ENCODE assay signal across 10 mouse cellular contexts in genomic region chr9:63149372-63149766, GRCm38 (mm10). TPM values are rescaled to one million over a fixed set of nuclear protein-coding genes. Genes with fewer than 3 reads are reported as not detected.
DNase-seq lines count a peak whose midpoint lies in the region; ATAC-seq and TF ChIP-seq lines count a peak whose summit lies in the region.
"Had no signal": no experiment of that assay in that cellular context is flagged by ENCODE, and none has a peak within 500 bp of the region (broad histone marks: within the 10 kb centered on the region; RNA-seq: fewer than 3 reads in every experiment).

No protein-coding gene starts in this region.

- H3K9me3 ChIP-seq in E14TG2a.4 (ENCODE audit: low read length) = peaks cover 9% of the 10 kb centered on the region
- no peaks in the 10 kb centered on the region for H3K9me3 ChIP-seq in hindbrain, embryonic 11.5 days (ENCODE audit: control insufficient read depth, low read length)

- no peak overlapping the region for H3K27ac ChIP-seq in cerebellum, adult 2 months (ENCODE audit: insufficient read depth, low read length)
- H3K27ac ChIP-seq in hindbrain, embryonic 11.5 days (ENCODE audit: low read depth, low read length) = peak overlapping the region; percentile 72
- H3K27ac ChIP-seq in thymus, adult 2 months (ENCODE audit: control insufficient read depth, insufficient read depth, low read length) = no peak overlapping the region

- TF ChIP-seq POLR2A in cerebellum, adult 2 months (IDR thresholded peaks at IDR 0.05; ENCODE audit: borderline replicate concordance, insufficient read depth, low read length) = no peak
- TF ChIP-seq POLR2A in thymus, adult 2 months (IDR thresholded peaks at IDR 0.05; ENCODE audit: control insufficient read depth, extremely low read depth, insufficient read depth, low read length, poor library complexity) = no peak

- peak overlapping the region; percentile 85 for H3K4me2 ChIP-seq in hindbrain, embryonic 11.5 days (replicated peaks; ENCODE audit: low read depth, low read length)

- H3K4me3 ChIP-seq in cerebellum, adult 2 months (replicated peaks; ENCODE audit: insufficient read depth, low read depth, low read length) = peak overlapping the region; percentile 2
- H3K4me3 ChIP-seq in E14TG2a.4 (replicated peaks; ENCODE audit: low read length) = peak overlapping the region; percentile 73
- peak overlapping the region; percentile 43 for H3K4me3 ChIP-seq in hindbrain, embryonic 11.5 days (ENCODE audit: low read depth, low read length)
- H3K4me3 ChIP-seq in thymus, adult 2 months (ENCODE audit: control insufficient read depth, insufficient read depth, low read length) = no peak overlapping the region

- no peak for DNase-seq in cerebellum, adult 2 months
- DNase-seq in cerebellum, adult 9-11 months = no peak
- peak; percentile 55 for DNase-seq in hindbrain, embryonic 11.5 days (ENCODE audit: low spot score)
- DNase-seq in mesoderm, embryonic 11.5 days (ENCODE audit: low read depth, low spot score) = peak; percentile 16
- no peak for DNase-seq in c-Kit-positive CD71-positive TER-119-positive erythroid progenitor cells, embryonic 14.5 days (ENCODE audit: low spot score)
- no peak for DNase-seq in thymus, adult 2 months
- no peak for DNase-seq in adrenal gland, postnatal 14 days
- DNase-seq: kidney, postnatal 36 days; thymus, postnatal 36 days had no signal

- H3K27me3 ChIP-seq in cerebellum, adult 2 months (ENCODE audit: control insufficient read depth, insufficient read depth, low read length) = peaks cover 16% of the 10 kb centered on the region; the same call in 1 of the 2 replicates
- H3K27me3 ChIP-seq in E14TG2a.4 (ENCODE audit: insufficient read depth, low read length) = peaks cover 96% of the 10 kb centered on the region
- H3K27me3 ChIP-seq in hindbrain, embryonic 11.5 days (ENCODE audit: control insufficient read depth, insufficient read depth, low read length) = peaks cover 91% of the 10 kb centered on the region
- H3K27me3 ChIP-seq in thymus, adult 2 months (ENCODE audit: control insufficient read depth, insufficient read depth, low read length) = peaks cover 51% of the 10 kb centered on the region

- H3K36me3 ChIP-seq in E14TG2a.4 (ENCODE audit: insufficient read depth, low read length) = no peaks in the 10 kb centered on the region
- H3K36me3 ChIP-seq in hindbrain, embryonic 11.5 days (ENCODE audit: control insufficient read depth, insufficient read depth, low read length) = no peaks in the 10 kb centered on the region
- no peaks in the 10 kb centered on the region for H3K36me3 ChIP-seq in thymus, adult 2 months (ENCODE audit: control insufficient read depth, insufficient read depth, low read length)

- TF ChIP-seq CTCF in cerebellum, adult 2 months (IDR thresholded peaks at IDR 0.05; ENCODE audit: borderline replicate concordance, insufficient read depth, low read depth, low read length) = no peak
- TF ChIP-seq CTCF in E14TG2a.4 (conservative IDR thresholded peaks at IDR 0.05; ENCODE audit: low read length) = no peak
- no peak for TF ChIP-seq CTCF in thymus, adult 2 months (IDR thresholded peaks at IDR 0.05; ENCODE audit: borderline replicate concordance, control insufficient read depth, extremely low read depth, insufficient read depth, low read length, poor library complexity)

- no peak overlapping the region; the same call in 1 of the 2 replicates for H3K9ac ChIP-seq in hindbrain, embryonic 11.5 days (ENCODE audit: low read depth, low read length)

- ATAC-seq in hindbrain, embryonic 11.5 days (ENCODE audit: low FRiP score) = no peak

- H3K4me1 ChIP-seq in cerebellum, adult 2 months (ENCODE audit: control insufficient read depth, insufficient read depth, low read length) = no peaks in the 10 kb centered on the region
- H3K4me1 ChIP-seq in E14TG2a.4 (replicated peaks; ENCODE audit: low read depth, low read length) = peaks cover 64% of the 10 kb centered on the region
- peaks cover 14% of the 10 kb centered on the region for H3K4me1 ChIP-seq in hindbrain, embryonic 11.5 days (replicated peaks; ENCODE audit: control insufficient read depth, insufficient read depth, low read length)
- peaks cover 5% of the 10 kb centered on the region for H3K4me1 ChIP-seq in thymus, adult 2 months (replicated peaks; ENCODE audit: control insufficient read depth, insufficient read depth, low read length)

- WGBS in cerebellum, adult 2 months = 2% methylated on average over 20 of the region's 20 CpGs
- WGBS in hindbrain, embryonic 11.5 days = under 1% methylated on average over 19 of the region's 20 CpGs
- WGBS in thymus, adult 2 months = 9% methylated on average over 20 of the region's 20 CpGs

RNA-seq across cellular contexts. Expression of gene Skor1, which starts 0.6 kb away (rescaled TPM):
- 7.1 and 9.2 TPM in 2 replicates for polyA plus RNA-seq in cerebellum, adult 2 months (2012; rRNA removed)
- 6.6 and 7.4 TPM in 2 replicates for polyA plus RNA-seq in hindbrain, embryonic 11.5 days (2014; fragmentation: Nextera tagmentation; extraction: Ambion mirVana)
- 0.04 and 0.09 TPM in 2 replicates for polyA plus RNA-seq in thymus, adult 2 months (2012; rRNA removed)
- not detected in 2 replicates for total RNA-seq in adrenal gland, postnatal 14 days (2021)

Comparison
In these comparisons a context has a peak if more than half of its experiments do, and no peak if none do; other contexts are left out.
1. DNase-seq: peak in hindbrain, embryonic 11.5 days (single experiment) and mesoderm, embryonic 11.5 days (single experiment); none in cerebellum, adult 2 months (0 of 2), cerebellum, adult 9-11 months (single experiment), c-Kit-positive CD71-positive TER-119-positive erythroid progenitor cells, embryonic 14.5 days (single experiment), thymus, adult 2 months (single experiment) and adrenal gland, postnatal 14 days (single experiment).